Mouse (Mus musculus): ENCODE results near the gene Upf1.

Gene Upf1

GRCm38 (mm10) chr8:70359411-70359810, 6.3 kb upstream of the Upf1 start:
- DNase-seq (ENCODE audit: low read depth) = no peak

DNA sequence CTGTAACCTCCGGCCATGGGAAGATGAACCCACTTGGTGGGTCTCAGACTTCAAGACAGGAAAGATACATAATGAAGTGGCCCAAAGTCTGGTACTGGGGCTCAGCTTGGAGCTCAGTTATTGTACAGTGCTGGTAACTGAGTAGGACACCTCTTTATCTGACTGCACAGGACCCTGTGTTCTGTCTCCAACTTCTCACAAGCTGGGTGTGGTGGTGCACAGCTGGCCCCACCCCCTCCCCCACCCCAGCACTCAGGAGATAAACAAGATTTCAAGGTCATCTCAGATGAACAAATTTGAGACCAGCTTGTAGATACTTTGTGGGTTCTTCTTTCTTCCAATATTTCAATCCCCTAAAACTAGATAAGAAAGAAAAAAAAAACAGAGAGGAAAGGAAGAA, 3.0 kb upstream of the Upf1 start:
- no peak for DNase-seq (ENCODE audit: low read depth)

DNA sequence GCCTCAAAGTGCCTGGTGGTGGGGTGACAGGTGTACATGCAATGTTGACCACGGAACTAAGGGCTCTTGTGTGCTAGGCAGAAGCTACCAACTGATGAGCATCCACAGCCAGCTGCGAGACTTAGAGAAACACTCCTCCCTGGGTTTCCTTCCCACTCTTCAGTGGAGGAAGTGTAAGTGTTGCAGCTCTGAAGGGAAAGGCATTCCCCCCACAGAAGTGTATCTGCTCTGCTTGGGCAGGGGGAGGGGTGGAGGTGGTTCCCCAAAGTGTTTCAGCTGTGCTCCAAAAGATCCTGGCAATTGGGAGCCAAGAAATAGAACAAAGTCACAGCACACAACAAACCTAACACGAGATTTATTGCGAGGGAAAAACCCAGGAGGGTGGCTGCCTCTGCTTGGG, 926 bp upstream of the Upf1 start:
- no peak for DNase-seq (ENCODE audit: low read depth)

- DNase-seq (ENCODE audit: low read depth) = no peak
Observed at GRCm38 (mm10) chr8:70352657-70353151, 374 bp downstream of the Upf1 start.

- no peak for DNase-seq (ENCODE audit: low read depth)
Observed at GRCm38 (mm10) chr8:70352000-70352384, 1.1 kb downstream of the Upf1 start.

GRCm38 (mm10) chr8:70351035-70351999, 1.8 kb downstream of the Upf1 start:
- DNase-seq (ENCODE audit: low read depth) = no peak

DNA sequence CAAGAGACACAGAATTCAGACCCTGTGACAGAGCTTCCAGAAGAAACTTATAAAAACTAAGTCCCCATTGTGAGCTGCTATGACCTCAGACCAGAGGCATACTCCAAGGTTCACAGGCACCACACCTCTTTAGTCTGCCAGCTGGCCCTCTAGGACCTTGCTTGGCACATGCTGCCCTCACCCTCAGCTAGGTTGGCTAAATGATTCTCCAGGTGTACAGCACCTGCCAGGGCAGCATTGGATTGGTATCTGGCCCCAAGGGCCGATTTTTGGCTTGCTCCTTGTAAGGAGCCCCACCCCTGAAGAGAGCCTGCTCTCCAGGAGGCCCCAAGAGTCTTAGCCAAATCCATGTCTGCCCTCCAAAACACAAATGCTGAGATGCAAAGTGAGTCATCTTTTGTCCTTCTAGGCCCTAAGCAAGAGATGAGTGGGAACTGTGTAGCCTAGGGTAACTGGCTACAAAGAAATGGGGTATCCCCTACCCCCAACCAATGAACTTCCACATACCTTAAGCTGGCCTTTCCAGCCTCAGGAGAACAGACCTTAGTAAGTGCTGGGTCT, 5.1 kb downstream of the Upf1 start:
- DNase-seq (ENCODE audit: low read depth) = no peak

DNA sequence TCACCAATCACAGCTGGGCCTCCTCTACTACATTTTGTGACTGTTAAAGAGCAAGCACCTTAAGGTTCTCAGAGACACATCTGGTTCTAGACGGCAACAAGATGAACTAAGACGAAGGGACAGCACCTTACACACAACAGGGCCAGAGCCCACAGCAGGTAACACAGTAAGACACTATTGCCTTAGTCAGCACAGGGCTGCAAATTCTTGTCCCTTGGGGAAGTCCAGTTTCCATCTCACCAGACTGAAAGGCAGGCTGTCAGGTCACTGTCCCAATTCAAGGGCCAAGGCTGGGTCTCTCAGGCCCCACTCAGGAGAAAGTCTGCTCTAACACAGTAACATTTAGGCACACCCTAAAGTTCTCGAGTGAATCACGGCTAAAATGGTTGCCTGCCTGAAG, 5.6 kb downstream of the Upf1 start:
- no peak for DNase-seq (ENCODE audit: low read depth)

GRCm38 (mm10) chr8:70344279-70344678, 8.8 kb downstream of the Upf1 start:
- DNase-seq (ENCODE audit: low read depth) = no peak

DNA sequence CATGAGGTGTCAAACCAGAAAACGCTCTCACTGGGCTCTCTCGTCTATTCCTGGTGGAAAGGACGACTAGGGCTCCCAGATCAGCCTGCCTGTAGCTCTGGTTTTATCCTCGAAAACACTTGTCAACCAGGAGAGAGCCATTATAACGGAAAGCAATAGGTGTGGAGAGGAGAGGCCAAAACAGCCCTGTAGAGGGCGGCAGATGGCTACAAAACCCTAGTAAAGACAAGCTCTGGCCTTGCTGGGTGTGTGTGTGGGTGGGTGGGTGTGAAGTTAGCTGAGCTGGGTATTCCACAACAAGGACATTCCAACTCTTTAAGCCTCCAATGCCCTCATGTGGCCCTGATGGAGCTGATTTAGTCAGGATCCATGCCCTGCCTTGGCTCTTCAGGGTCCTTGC, 9.4 kb downstream of the Upf1 start:
- DNase-seq (ENCODE audit: low read depth) = no peak

- no peak for DNase-seq (ENCODE audit: low read depth)
Observed at GRCm38 (mm10) chr8:70343076-70343475, 10.0 kb downstream of the Upf1 start.

- DNase-seq (ENCODE audit: low read depth) = no peak
Observed at GRCm38 (mm10) chr8:70342007-70342406, 11.1 kb downstream of the Upf1 start.

- DNase-seq (ENCODE audit: low read depth) = no peak
Observed at GRCm38 (mm10) chr8:70340659-70341058, 12.4 kb downstream of the Upf1 start.

- no peak for DNase-seq (ENCODE audit: low read depth)
Observed at GRCm38 (mm10) chr8:70338931-70339330, 14.1 kb downstream of the Upf1 start.

DNA sequence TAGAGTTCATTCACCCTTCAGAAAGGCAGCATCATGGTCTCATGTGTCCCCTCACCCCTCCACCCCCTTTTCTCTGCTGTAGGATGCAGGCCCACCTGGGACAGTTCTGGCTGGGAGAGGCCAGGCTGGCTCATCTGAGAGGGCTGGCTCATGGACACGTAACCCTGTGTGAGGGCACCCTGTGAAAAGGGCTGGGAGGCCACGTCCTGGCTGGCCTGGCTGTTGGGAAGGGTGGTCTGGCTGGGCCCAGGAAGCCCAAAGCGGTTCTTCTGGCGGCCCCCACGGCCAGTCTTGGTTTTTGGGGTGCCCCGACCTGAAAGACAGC, 20.2 kb downstream of the Upf1 start:
- DNase-seq (ENCODE audit: low read depth) = no peak

DNA sequence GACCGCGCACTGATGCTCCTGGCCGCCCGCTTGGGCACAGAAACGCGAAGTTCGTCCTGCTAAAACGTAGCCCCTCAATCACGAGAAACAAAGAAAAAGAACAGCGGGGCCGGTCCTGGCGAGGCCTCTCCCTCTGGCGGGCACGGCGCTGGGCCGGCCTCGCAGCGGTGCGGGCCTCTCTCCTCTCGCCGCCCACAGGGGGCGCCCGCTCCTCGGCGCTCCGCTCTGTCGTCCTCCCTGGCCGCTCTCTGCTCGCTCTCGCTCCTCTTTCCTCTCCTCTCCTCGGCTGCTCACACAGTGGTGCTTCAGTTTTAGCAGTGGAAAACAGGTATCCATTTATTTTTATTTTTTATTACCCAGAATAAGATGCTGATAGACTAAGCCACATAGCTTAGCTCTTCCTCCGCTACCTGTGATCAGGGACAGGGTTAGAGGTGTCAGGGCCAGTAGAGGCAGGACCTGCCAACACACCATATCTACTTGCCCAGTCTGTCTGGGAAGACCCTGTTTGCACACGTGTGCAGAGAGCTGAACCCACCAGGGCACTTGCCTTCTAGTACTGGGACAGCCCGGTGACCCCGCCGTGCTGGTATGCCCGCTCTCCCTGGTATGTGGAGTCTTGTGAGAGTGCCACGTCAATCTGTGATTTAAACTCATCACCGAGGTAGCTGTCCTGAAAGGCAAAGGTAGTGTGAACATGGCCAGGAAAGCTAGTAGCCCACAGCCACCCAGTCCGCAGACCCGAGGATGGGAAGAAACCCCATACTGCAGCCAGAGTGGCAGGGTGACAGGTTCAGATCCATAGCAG, 20.8 kb downstream of the Upf1 start:
- no peak for DNase-seq (ENCODE audit: low read depth)

DNA sequence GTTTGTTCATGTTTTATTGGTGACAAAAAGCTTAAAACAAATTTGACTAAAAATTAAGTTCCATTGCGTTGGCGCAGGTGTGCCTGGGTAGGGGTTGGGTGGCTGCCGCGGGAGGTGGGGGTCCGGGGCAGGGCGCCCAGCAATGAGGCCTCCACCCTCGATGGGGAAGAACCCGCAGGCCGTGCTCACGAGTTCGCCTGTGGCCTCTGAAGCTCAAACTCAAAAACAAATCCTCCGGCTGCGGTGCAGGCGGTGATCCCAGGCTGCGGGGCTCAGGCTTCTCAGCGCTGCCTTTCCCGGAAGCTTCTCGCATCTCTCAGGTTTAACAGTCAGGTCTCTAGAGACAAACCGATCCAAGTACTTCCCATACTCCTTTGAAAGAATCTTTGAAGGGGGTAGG, 21.6 kb downstream of the Upf1 start:
- no peak for DNase-seq (ENCODE audit: low read depth)

DNA sequence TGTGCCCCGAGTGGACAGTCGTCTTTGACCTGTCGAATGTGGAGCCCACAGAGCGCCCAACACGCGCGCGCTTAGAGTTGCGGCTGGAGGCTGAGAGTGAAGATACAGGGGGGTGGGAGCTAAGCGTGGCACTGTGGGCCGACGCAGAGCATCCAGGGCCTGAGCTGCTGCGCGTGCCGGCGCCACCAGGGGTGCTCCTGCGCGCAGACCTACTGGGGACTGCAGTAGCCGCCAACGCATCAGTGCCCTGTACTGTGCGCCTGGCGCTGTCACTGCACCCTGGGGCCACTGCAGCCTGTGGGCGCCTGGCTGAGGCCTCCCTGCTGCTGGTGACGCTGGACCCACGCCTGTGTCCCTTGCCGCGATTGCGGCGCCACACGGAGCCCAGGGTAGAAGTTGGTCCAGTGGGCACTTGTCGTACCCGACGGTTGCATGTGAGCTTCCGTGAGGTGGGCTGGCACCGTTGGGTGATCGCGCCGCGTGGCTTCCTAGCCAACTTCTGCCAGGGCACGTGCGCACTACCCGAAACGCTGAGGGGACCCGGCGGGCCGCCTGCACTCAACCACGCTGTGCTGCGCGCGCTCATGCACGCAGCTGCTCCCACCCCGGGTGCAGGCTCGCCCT, 22.2 kb downstream of the Upf1 start:
- DNase-seq (ENCODE audit: low read depth) = no peak

DNA sequence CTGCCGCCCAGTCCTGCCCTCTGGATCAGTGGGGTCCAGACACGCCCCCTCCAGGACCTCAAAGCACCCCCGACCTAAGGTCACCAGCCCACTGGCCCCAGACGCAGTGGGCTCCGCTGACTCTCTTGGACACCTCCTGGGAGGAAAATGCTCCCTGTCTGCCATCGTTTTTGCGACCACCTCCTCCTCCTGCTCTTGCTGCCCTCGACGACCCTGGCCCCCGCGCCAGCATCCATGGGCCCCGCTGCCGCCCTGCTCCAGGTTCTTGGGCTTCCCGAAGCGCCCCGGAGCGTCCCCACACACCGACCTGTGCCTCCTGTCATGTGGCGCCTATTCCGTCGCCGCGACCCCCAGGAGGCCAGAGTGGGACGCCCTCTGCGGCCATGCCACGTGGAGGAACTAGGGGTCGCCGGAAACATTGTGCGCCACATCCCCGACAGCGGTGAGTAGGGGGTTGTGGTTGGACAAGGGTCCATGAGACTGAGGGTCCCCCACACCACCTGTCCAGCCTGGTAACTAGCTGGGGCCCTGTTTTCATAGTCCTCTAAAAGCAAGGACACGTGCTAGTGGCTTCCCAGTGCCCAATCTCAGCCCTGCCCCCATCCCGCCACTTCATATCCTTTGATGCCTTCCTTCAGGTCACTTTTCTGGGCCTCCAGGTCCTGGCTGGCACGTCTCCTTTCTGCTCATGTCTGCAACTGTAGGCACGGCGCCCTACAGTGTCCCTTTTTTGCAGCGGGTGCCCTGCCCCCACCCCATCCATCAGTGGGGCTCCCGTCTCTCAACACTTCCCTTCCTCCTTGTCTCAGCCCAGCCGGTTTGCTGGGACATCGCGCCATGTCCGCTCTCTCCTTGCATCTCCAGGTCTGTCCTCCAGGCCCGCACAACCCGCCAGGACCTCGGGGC, 23.0 kb downstream of the Upf1 start:
- no peak for DNase-seq (ENCODE audit: low read depth)

DNA sequence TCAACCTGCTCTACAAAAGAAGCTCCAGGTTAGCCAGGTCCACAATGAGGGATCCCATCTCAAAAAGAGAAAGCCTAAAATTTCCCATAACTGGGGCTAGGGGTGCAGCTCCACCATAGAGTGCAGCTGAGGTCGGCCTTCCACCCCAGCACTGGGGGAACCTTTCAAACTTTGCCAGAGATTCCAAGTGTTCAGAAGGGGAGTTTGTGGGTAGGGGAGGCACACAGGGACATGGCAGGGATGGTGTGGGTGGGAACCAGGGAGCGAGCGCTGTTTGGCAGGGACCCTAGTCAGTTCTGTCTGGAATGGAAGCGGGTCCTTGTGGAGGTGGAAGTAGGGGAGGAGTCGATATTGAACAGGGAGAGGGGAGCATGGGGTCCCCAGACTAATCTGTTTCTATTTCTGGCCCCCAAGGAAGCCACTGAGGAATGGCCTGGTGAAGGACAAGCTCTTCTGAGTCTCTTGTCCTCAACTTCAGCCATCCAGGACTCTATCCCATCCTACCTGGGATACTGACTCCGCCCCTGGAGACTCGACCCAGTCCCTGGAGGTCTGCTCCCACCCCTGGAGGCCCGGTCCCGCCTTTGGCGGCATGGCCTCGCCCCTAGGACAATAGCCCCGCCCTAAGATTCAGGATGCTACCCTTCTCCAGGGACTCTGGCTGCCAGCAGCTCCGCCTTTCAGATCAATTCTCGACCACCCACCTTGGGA, 23.8 kb downstream of the Upf1 start, which contains the start of gene Gdf1:
Gene Gdf1 (plus strand): TSS at position 694 of the 711 bp plus-strand sequence.
- DNase-seq (ENCODE audit: low read depth) = no peak

DNA sequence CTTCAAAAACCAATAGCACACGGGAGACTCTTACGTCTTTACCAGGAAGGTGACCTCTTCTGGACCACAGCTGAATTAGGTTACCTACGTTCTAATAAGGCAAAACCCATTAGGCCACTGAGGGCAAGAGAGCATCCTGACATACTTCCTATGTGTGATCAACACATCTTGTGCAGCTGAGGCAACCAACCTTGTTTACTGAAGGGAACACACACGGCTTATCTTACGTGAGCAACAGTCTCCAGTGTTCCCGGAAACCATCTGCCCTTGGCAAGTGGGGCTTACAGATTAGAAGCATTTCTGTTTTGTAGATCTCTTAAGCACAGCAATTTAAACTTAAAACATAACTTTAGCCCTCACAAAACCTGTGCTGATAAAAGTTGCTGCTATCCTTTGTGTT, 25.6 kb downstream of the Upf1 start:
- DNase-seq (ENCODE audit: low read depth) = no peak

All from c-Kit-positive CD71-negative TER-119-negative erythroid progenitor cells, embryonic 14.5 days (primary cell).